Mouse (Mus musculus): ENCODE measurements at regions not wholly inside any gene's neighbourhood (a gene's known extent, or its start where the extent isn't known, plus 50 kb on each side); places are given as distances from the start of the nearest gene placed in this dataset.

DNA sequence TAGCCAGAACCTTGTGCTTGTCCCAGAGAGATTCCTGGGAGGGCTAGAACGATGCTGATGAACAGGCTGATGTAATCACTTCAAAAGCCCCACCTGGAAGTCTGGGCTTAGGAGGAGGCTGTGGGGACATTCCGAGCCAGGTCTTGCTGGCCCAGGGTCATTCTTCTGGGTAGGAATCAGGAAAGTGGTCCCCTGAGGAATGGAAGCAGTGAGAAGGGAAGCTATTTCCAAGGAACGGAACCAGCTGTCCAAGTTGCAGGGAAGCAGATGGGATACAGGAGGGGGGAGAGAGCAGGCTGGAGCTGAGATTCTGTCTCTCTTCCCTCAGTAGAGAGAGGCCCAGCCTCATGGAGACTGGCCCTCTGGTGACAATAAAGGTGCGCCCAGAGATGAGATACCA, 243.9 kb downstream of the Tcf7l2 start:
- TF ChIP-seq CTCF (IDR thresholded peaks at IDR 0.05; ENCODE audit: low read depth): no peak
- no peak for TF ChIP-seq EP300 (IDR thresholded peaks at IDR 0.05; ENCODE audit: low read depth)
